Mouse (Mus musculus): ENCODE measurements around the gene Hdac9. TPM values are rescaled to one million over a fixed set of nuclear protein-coding genes. Genes with fewer than 3 reads are reported as not detected.

Hdac9 gene
- total and polyA plus RNA-seq, 3 experiments, result 0.03 to 0.19 TPM; not detected in 1

DNA sequence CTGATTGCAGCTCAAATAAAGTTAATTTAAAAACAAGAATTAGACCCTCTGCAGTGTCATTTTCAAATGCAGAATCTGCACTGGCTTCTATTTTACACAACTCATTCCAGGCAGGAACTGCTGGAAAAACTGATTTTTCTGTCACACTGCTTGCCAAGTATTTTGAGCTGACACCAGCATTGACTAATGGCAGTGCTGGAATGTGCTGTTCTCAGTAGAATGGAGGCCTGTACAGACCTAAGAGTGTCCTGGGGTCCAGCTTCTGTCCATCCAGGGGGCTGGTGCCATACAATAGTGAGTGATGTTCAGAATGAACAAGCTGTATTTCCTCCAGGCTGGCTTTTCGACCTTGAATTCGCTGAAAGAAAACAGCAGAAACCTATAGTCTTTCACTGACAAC lies 629.7 kb downstream of the Hdac9 start:
- TF ChIP-seq BHLHE40 (IDR thresholded peaks at IDR 0.05; ENCODE audit: borderline replicate concordance, low read depth, low read length), result no peak
- no peak for TF ChIP-seq TCF12 (IDR thresholded peaks at IDR 0.05; ENCODE audit: low read depth, low read length)
- TF ChIP-seq CHD2 (IDR thresholded peaks at IDR 0.05; ENCODE audit: low read length), result no peak
- no peak for TF ChIP-seq JUND (IDR thresholded peaks at IDR 0.05; ENCODE audit: low read depth, low read length)
- no peak for TF ChIP-seq MAFK (IDR thresholded peaks at IDR 0.05; ENCODE audit: borderline replicate concordance, low read depth, low read length)
- TF ChIP-seq NRF1 (IDR thresholded peaks at IDR 0.05; ENCODE audit: insufficient read depth, low read depth, low read length, poor library complexity, severe bottlenecking), result no peak
- no peak for TF ChIP-seq EP300 (IDR thresholded peaks at IDR 0.05; ENCODE audit: low read depth in 1 of 2, low read length in 2 of 2)
- no peak for TF ChIP-seq RCOR1 (IDR thresholded peaks at IDR 0.05; ENCODE audit: low read depth, low read length)
- TF ChIP-seq TBP (IDR thresholded peaks at IDR 0.05; ENCODE audit: low read depth, low read length), result no peak
- TF ChIP-seq USF2 (IDR thresholded peaks at IDR 0.05; ENCODE audit: borderline replicate concordance in 1 of 2, insufficient read depth in 1 of 2, low read depth in 1 of 2, low read length in 2 of 2), result no peak
- TF ChIP-seq GATA1 (IDR thresholded peaks at IDR 0.05; ENCODE audit: low read depth, low read length), result no peak
- no peak for TF ChIP-seq ELF1 (IDR thresholded peaks at IDR 0.05; ENCODE audit: low read depth, low read length)
- TF ChIP-seq NELFE (IDR thresholded peaks at IDR 0.05; ENCODE audit: low read depth, low read length), result no peak
- TF ChIP-seq MYB (IDR thresholded peaks at IDR 0.05; ENCODE audit: low read depth, low read length), result no peak
- no peak for TF ChIP-seq CTCF (IDR thresholded peaks at IDR 0.05 in 2 of 3, conservative IDR thresholded peaks at IDR 0.05 in 1 of 3; ENCODE audit: control insufficient read depth in 1 of 3, insufficient read depth in 1 of 3, low read depth in 2 of 3, low read length in 3 of 3, poor library complexity in 1 of 3, severe bottlenecking in 1 of 3)
- TF ChIP-seq MXI1 (IDR thresholded peaks at IDR 0.05; ENCODE audit: low read depth, low read length), result no peak
- H3K79me2 ChIP-seq (ENCODE audit: control insufficient read depth, insufficient read depth, low read length, poor library complexity), result no peaks in the 10 kb centered on the region
- no peaks in the 10 kb centered on the region for H3K36me3 ChIP-seq (ENCODE audit: control insufficient read depth in 1 of 2, insufficient read depth in 2 of 2, low read length in 2 of 2)
- no peaks in the 10 kb centered on the region for H3K4me1 ChIP-seq (ENCODE audit: control insufficient read depth in 1 of 2, insufficient read depth in 2 of 2, low read length in 2 of 2)
- no peaks in the 10 kb centered on the region for H3K27me3 ChIP-seq (ENCODE audit: control insufficient read depth in 1 of 2, insufficient read depth in 2 of 2, low read length in 2 of 2)
- DNase-seq (ENCODE audit: low read depth, low spot score), result no peak
- no peak overlapping the region for H3K9ac ChIP-seq (ENCODE audit: control insufficient read depth, low read depth, low read length, poor library complexity, severe bottlenecking)
- no peak overlapping the region for H3K27ac ChIP-seq (ENCODE audit: control insufficient read depth, low read depth, low read length)
- no peaks in the 10 kb centered on the region for H3K9me3 ChIP-seq (replicated peaks; ENCODE audit: insufficient read depth, low read length)
- H3K4me3 ChIP-seq (ENCODE audit: control insufficient read depth in 1 of 2, insufficient read depth in 1 of 2, low read depth in 2 of 2, low read length in 2 of 2), result no peak overlapping the region

DNA sequence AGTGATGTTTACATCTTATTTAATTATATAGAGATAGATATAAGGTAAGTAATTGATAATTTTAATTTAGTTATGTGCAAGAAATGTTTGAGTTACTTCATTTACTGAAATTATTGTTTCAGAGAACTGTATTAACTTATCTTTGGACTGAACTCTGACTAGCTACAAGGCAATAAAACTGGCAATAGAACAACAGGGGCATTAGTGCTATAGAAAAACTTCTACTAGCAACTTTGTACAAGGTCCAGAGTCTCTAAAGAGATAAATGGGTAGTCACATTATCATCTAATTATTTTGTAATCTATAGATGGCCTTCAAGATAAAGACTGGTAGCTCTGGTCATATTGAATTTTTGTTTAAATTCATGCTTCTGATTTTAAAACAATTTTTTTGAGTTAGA lies 632.0 kb downstream of the Hdac9 start:
- no peak for DNase-seq (ENCODE audit: low read depth, low spot score)
- Histone ChIP-seq H3K36me3 (ENCODE audit: control insufficient read depth in 1 of 2, insufficient read depth in 2 of 2, low read length in 2 of 2) (no peaks in the 10 kb centered on the region), H3K4me1 (ENCODE audit: control insufficient read depth in 1 of 2, insufficient read depth in 2 of 2, low read length in 2 of 2) (no peaks in the 10 kb centered on the region), H3K4me3 (ENCODE audit: control insufficient read depth in 1 of 2, insufficient read depth in 1 of 2, low read depth in 2 of 2, low read length in 2 of 2) (no peak overlapping the region), H3K9ac (ENCODE audit: control insufficient read depth, low read depth, low read length, poor library complexity, severe bottlenecking) (no peak overlapping the region), H3K9me3 (replicated peaks; ENCODE audit: insufficient read depth, low read length) (no peaks in the 10 kb centered on the region), H3K79me2 (ENCODE audit: control insufficient read depth, insufficient read depth, low read length, poor library complexity) (no peaks in the 10 kb centered on the region), H3K27ac (ENCODE audit: control insufficient read depth, low read depth, low read length) (no peak overlapping the region), H3K27me3 (ENCODE audit: control insufficient read depth in 1 of 2, insufficient read depth in 2 of 2, low read length in 2 of 2) (no peaks in the 10 kb centered on the region)
- TF ChIP-seq ZNF384 (IDR thresholded peaks at IDR 0.05; ENCODE audit: low read depth, low read length) (no peak), ZC3H11A (IDR thresholded peaks at IDR 0.05; ENCODE audit: low read depth, low read length) (no peak), MEF2A (IDR thresholded peaks at IDR 0.05; ENCODE audit: extremely low read depth, insufficient replicate concordance, low read depth, low read length, poor library complexity, severe bottlenecking) (no peak), MAX (IDR thresholded peaks at IDR 0.05; ENCODE audit: low read length) (no peak), JUND (IDR thresholded peaks at IDR 0.05; ENCODE audit: low read depth, low read length) (no peak), CHD1 (IDR thresholded peaks at IDR 0.05; ENCODE audit: low read depth, low read length) (no peak), KAT2A (conservative IDR thresholded peaks at IDR 0.05; ENCODE audit: low read depth, low read length) (no peak), ETS1 (IDR thresholded peaks at IDR 0.05; ENCODE audit: low read depth, low read length) (no peak), ELF1 (IDR thresholded peaks at IDR 0.05; ENCODE audit: low read depth, low read length) (no peak), TBP (IDR thresholded peaks at IDR 0.05; ENCODE audit: low read depth, low read length) (no peak), RCOR1 (IDR thresholded peaks at IDR 0.05; ENCODE audit: low read depth, low read length) (no peak), SMC3 (IDR thresholded peaks at IDR 0.05; ENCODE audit: low read depth, low read length) (no peak), MXI1 (IDR thresholded peaks at IDR 0.05; ENCODE audit: low read depth, low read length) (no peak), E2F4 (IDR thresholded peaks at IDR 0.05; ENCODE audit: borderline replicate concordance, low read depth, low read length) (no peak), CTCF (IDR thresholded peaks at IDR 0.05 in 2 of 3, conservative IDR thresholded peaks at IDR 0.05 in 1 of 3; ENCODE audit: control insufficient read depth in 1 of 3, insufficient read depth in 1 of 3, low read depth in 2 of 3, low read length in 3 of 3, poor library complexity in 1 of 3, severe bottlenecking in 1 of 3) (no peak), POLR2AphosphoS5 (IDR thresholded peaks at IDR 0.05; ENCODE audit: borderline replicate concordance, low read depth, low read length) (no peak), MAZ (IDR thresholded peaks at IDR 0.05; ENCODE audit: low read depth, low read length) (no peak), POLR2A (IDR thresholded peaks at IDR 0.05; ENCODE audit: control insufficient read depth in 1 of 2, insufficient read depth in 1 of 2, low read depth in 1 of 2, low read length in 2 of 2, poor library complexity in 1 of 2) (no peak), MYC (IDR thresholded peaks at IDR 0.05; ENCODE audit: low read depth, low read length) (no peak), ZMIZ1 (IDR thresholded peaks at IDR 0.05; ENCODE audit: low read depth, low read length) (no peak)
